Mouse (Mus musculus) stomach, embryonic 14.5 days (tissue): ENCODE measurements around the gene 4931400O07Rik. TPM values are rescaled to one million over a fixed set of nuclear protein-coding genes. Genes with fewer than 3 reads are reported as not detected.

Experiments
- ATAC-seq: fragments of 200-750 bp; cut with Nextera tagmentation; 2 replicates; pipeline ENCODE4 v1.8.0; 2017; ENCODE audit warnings: low read depth, moderate TSS enrichment; ENCODE audit not compliant: insufficient number of reproducible peaks, insufficient read depth, low FRiP score
- H3K27ac ChIP-seq: fragments of 300-500 bp; sonication (generic); 2 replicates; pipeline ENCODE4 v1.5.1; 2014; ENCODE audit warnings: mild to moderate bottlenecking, low read length, moderate library complexity, mixed read lengths
- H3K27me3 ChIP-seq: fragments of 300-500 bp; sonication (generic); 2 replicates; pipeline ENCODE4 v1.6.1; 2014; ENCODE audit warnings: low read length, control low read depth, mixed read lengths; ENCODE audit not compliant: control insufficient read depth, insufficient read depth
- H3K36me3 ChIP-seq: fragments of 300-500 bp; sonication (generic); 2 replicates; pipeline ENCODE4 v1.6.1; 2014; ENCODE audit warnings: mild to moderate bottlenecking, control low read depth, low read length, moderate library complexity, mixed read lengths; ENCODE audit not compliant: control insufficient read depth, insufficient read depth
- H3K4me1 ChIP-seq: fragments of 300-500 bp; sonication (generic); 2 replicates; pipeline ENCODE4 v1.6.1; 2014; ENCODE audit warnings: low read length, control low read depth, mixed read lengths; ENCODE audit not compliant: control insufficient read depth, insufficient read depth
- H3K4me2 ChIP-seq: fragments of 300-500 bp; sonication (generic); replicated peaks from 2 replicates; pipeline ENCODE4 v1.6.1; 2014; ENCODE audit warnings: low read depth, low read length, control low read depth
- H3K4me3 ChIP-seq: fragments of 300-500 bp; sonication (generic); 2 replicates; pipeline ENCODE4 v1.5.1; 2014; ENCODE audit warnings: low read depth, low read length, control low read depth
- H3K9ac ChIP-seq: fragments of 300-500 bp; sonication (generic); replicated peaks from 2 replicates; pipeline ENCODE4 v1.6.1; 2014; ENCODE audit warnings: low read depth, mild to moderate bottlenecking, control low read depth, low read length, moderate library complexity, mixed read lengths
- H3K9me3 ChIP-seq: fragments of 300-500 bp; sonication (generic); 2 replicates; pipeline ENCODE4 v1.6.1; 2016; ENCODE audit warnings: low read depth, low read length, control low read depth; ENCODE audit not compliant: control insufficient read depth
- WGBS: fragments of 180-500 bp; shearing (Covaris S2); extraction: QIAGEN DNeasy Blood & Tissue Kit; methylation state at CpG from one replicate; pipeline ENCODE4 v1.1.7; 2014; 5-methylcytosine and 5-hydroxymethylcytosine counted together
- polyA plus RNA-seq: library from polyadenylated mRNA; unstranded; fragments of >200 nt; fragmentation: Nextera tagmentation; extraction: Ambion mirVana; gene quantifications from 2 replicates; pipeline ENCODE4 v1.2.1, GENCODE M21; 2014

The 4931400O07Rik gene
- polyA plus RNA-seq: not detected in 2 replicates

GRCm38 (mm10) chrX:62467691-62468090 lies at the start of gene 4931400O07Rik:
4931400O07Rik (plus strand) TSS chrX:62467991.
- Histone ChIP-seq H3K36me3 (no peaks in the 10 kb centered on the region), H3K4me2 (no peak within 1 kb of the TSS), H3K4me3 (no peak within 1 kb of the TSS), H3K4me1 (no peaks in the 10 kb centered on the region), H3K9ac (no peak within 1 kb of the TSS), H3K9me3 (no peaks in the 10 kb centered on the region), H3K27me3 (no peaks in the 10 kb centered on the region), H3K27ac (no peak within 1 kb of the TSS)
- 83% methylated on average over 2 of the region's 2 CpGs for WGBS
- no peak for ATAC-seq

Other genes starting within 250 kb of the 4931400O07Rik start
- gene 4933402E13Rik, start 184.5 kb upstream of the 4931400O07Rik start, polyA plus RNA-seq: not detected in 2 replicates